Mouse (Mus musculus) testis, adult 2 months (tissue): Measurements from ENCODE around the gene Btn1a1. TPM values are rescaled to one million over a fixed set of nuclear protein-coding genes. Genes with fewer than 3 reads are reported as not detected.

Source experiments
- H3K27ac ChIP-seq: fragments of 200-500 bp; 2 replicates; pipeline ENCODE4 v1.5.1; 2012; ENCODE audit warnings: low read depth, low read length; ENCODE audit not compliant: control insufficient read depth, insufficient read depth
- H3K27me3 ChIP-seq: fragments of 200-500 bp; 2 replicates; pipeline ENCODE4 v1.6.1; 2012; ENCODE audit warnings: mild to moderate bottlenecking, low read length, moderate library complexity; ENCODE audit not compliant: control insufficient read depth, insufficient read depth
- H3K36me3 ChIP-seq: fragments of 200-500 bp; 2 replicates; pipeline ENCODE4 v1.6.1; 2012; ENCODE audit warnings: mild to moderate bottlenecking, low read length; ENCODE audit not compliant: control insufficient read depth, insufficient read depth
- H3K4me1 ChIP-seq: fragments of 200-500 bp; 2 replicates; pipeline ENCODE4 v1.6.1; 2012; ENCODE audit warnings: low read length; ENCODE audit not compliant: control insufficient read depth, insufficient read depth
- H3K4me3 ChIP-seq: fragments of 200-500 bp; 2 replicates; pipeline ENCODE4 v1.5.1; 2012; ENCODE audit warnings: low read depth, mild to moderate bottlenecking, low read length, moderate library complexity, mixed read lengths; ENCODE audit not compliant: control insufficient read depth
- CTCF ChIP-seq: fragments of 200-500 bp; IDR thresholded peaks from 2 replicates; pipeline ENCODE4 v1.5.1; 2012; ENCODE audit warnings: low read depth, mild to moderate bottlenecking, inconsistent platforms, low read length, moderate library complexity; ENCODE audit not compliant: control insufficient read depth, insufficient read depth, insufficient replicate concordance
- POLR2A ChIP-seq: fragments of 200-500 bp; IDR thresholded peaks from 2 replicates; pipeline ENCODE4 v1.6.1; 2012; ENCODE audit warnings: low read depth, mild to moderate bottlenecking, inconsistent platforms, low read length, moderate library complexity; ENCODE audit not compliant: control insufficient read depth
- polyA plus RNA-seq: library from polyadenylated mRNA; depleted of rRNA; stranded (reverse); fragments of >200 nt; gene quantifications from 2 replicates; pipeline ENCODE4 v1.2.3, GENCODE M21; 2012

Gene Btn1a1
- polyA plus RNA-seq, 1 experiment: 0.26 TPM

DNA sequence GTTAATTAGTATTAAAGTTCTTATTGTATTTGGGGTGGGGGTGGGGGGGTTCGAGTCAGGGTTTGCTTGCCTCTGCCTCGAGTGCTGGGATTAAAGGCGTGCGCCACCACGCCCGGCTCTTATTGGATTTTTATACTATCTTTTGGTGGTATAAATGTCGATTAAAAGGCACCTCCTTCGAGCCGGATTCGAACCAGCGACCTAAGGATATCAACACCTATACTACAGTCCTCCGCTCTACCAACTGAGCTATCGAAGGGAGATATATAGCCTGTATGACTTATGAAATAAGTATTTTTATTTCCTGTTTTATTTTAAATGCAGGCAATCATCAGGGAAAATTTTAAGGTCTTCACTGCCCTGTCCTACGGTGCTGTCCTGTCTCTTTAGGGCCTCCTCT, 38.8 kb downstream of the Btn1a1 start:
- TF ChIP-seq POLR2A (no peak), CTCF (no peak)
- Histone ChIP-seq H3K36me3 (no peaks in the 10 kb centered on the region), H3K27ac (no peak overlapping the region), H3K4me3 (no peak overlapping the region), H3K27me3 (no peaks in the 10 kb centered on the region), H3K4me1 (peaks cover 4% of the 10 kb centered on the region)

DNA sequence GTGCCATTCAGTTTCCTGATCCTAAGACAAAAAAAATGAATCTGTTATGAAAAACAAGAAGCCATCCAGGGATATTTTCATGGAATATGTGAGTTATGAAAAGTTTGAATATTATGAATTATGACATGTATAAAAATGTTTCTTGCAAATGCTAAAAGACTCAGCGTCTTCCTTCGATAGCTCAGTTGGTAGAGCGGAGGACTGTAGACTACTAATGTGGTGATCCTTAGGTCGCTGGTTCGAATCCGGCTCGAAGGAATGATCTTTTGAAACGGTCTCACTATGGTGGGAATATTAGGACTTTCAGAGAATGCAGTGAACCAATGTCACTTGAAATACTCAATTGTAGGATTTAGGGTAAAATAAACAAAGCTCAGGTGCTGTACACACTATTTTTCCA, 39.4 kb downstream of the Btn1a1 start:
- Histone ChIP-seq H3K36me3 (no peaks in the 10 kb centered on the region), H3K27me3 (no peaks in the 10 kb centered on the region), H3K4me3 (no peak overlapping the region), H3K4me1 (peaks cover 4% of the 10 kb centered on the region), H3K27ac (no peak overlapping the region)
- TF ChIP-seq CTCF (no peak), POLR2A (no peak)

DNA sequence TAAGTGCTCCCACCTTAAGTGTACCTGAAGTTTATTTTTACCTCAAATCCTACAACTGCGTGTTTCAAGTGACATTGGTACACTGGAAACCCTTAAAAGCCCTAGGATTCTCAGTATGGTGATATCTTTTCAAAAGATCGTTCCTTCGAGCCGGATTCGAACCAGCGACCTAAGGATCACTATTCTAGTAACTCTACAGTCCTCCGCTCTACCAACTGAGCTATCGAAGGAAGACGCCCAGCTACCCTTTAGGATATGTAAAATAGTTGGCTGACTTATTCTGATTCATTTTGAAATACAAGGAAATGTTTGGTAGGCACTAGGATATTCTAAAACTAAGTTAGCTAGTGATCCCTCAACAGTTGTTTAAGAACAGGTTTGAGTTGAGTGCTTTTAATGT, 40.2 kb downstream of the Btn1a1 start:
- Histone ChIP-seq H3K36me3 (no peaks in the 10 kb centered on the region), H3K4me3 (no peak overlapping the region), H3K27me3 (no peaks in the 10 kb centered on the region), H3K27ac (no peak overlapping the region), H3K4me1 (peaks cover 4% of the 10 kb centered on the region)
- TF ChIP-seq CTCF (no peak), POLR2A (no peak)

DNA sequence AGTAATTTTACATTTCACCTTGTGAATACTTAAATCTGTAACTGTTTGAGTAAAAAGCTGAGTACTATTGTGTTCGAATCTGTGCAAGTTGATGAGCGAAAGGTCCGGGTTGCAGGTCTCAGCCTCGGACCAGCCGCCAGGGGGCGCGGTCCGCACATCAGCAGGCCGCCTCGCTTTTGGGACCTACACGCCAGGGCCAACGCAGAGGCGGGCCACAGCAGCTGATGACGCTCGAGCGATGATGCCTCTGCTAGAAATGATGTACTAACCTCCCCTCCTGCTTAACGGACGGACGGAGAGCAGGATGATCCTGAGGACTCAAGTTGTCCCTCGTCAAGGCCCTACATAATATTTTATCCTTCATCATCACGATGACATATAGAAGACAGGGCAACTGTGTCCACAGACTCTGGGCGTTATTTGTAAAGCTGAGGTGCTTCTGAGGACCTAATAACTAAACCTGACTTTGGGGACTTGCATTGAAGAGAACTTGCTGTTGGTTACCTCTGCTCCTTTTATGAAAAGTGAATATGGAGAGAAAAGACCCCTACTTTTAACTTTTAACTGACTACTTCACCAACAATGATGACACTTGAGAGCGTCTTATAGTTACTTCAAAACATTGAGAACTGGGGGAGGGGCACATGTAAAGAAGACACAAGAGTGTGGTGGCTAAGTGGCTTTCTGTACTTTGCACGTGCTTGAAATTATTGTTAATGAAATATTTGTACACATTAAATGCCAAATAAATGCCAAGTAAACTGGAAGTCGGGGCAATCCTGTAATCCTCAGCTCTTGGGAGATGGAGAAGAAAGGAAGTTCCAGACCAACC, 41.0 kb downstream of the Btn1a1 start:
- no peaks in the 10 kb centered on the region for H3K36me3 ChIP-seq
- peaks cover 2% of the 10 kb centered on the region for H3K4me1 ChIP-seq
- 0 out of 2 replicates have a peak overlapping the region, but pooled peaks have one; percentile 9 for H3K27ac ChIP-seq
- TF ChIP-seq POLR2A (no peak), CTCF (peak; percentile 95)
- peak overlapping the region; percentile 63 for H3K4me3 ChIP-seq
- no peaks in the 10 kb centered on the region for H3K27me3 ChIP-seq

DNA sequence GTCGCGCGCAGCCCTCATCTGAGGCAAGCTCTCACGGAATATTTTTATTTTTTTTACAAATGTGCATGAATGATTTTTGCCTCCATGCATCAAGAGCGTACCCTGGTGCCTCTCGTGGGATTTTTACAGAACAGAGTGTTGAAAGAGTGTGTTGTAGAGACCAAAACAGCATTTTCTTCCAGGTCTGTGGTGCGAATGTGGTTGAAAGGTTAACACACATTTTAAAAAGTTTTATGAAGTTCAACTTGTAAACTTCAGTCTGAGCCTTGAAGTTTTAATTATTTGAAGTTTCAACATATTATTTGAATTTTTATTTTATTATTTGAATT, 41.7 kb downstream of the Btn1a1 start:
- peaks cover 2% of the 10 kb centered on the region for H3K4me1 ChIP-seq
- no peaks in the 10 kb centered on the region for H3K36me3 ChIP-seq
- H3K27me3 ChIP-seq: no peaks in the 10 kb centered on the region
- TF ChIP-seq POLR2A (no peak; the same call in 1 of the 2 replicates), CTCF (no peak)
- peak overlapping the region; percentile 77 for H3K4me3 ChIP-seq
- H3K27ac ChIP-seq: no peak overlapping the region

DNA sequence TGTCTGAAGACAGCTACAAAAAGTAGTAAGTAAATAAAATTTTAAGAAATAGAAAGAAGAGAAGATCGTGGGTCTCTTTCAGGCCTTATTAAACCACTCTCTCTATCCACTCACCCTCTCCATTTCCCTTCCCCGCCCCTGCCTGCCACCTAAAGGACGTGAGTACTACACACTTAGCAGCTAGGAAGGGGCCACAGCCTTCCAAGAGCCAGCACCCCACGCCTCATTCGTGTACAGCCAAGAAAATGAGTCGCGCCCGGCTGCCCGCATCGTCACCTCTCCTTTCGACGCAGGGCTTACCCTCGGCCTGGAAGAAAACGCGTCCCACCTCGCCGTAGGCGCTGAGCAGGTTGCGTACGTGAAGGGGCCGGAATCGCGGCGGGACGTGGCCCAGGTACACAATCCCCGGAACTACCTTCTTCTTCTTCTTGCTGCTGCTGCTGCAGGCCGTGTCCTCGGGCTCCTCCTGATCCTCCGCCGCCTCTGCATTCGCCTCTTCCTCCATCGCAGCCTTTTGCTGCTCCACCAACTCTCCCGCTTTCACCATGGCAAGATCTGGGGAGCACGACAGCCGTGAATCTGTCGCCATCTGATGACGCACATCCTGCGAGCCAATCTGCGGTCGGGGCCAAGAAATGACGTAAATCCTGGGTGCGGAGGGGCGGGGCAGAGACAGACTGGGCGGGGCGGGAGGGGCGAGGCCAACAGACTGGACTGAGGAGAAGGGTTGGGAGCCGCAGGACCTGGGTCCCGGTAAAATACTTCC, 42.2 kb downstream of the Btn1a1 start, which contains the start of gene Abt1:
Gene Abt1 (minus strand): TSS at position 581 of the 766 bp plus-strand sequence.
- TF ChIP-seq POLR2A (peak; percentile 85), CTCF (no peak)
- peak within 1 kb of the TSS; percentile 99 for H3K4me3 ChIP-seq
- H3K27me3 ChIP-seq: no peaks in the 10 kb centered on the region
- peak within 1 kb of the TSS; percentile 80 for H3K27ac ChIP-seq
- no peaks in the 10 kb centered on the region for H3K36me3 ChIP-seq
- peaks cover 2% of the 10 kb centered on the region for H3K4me1 ChIP-seq

DNA sequence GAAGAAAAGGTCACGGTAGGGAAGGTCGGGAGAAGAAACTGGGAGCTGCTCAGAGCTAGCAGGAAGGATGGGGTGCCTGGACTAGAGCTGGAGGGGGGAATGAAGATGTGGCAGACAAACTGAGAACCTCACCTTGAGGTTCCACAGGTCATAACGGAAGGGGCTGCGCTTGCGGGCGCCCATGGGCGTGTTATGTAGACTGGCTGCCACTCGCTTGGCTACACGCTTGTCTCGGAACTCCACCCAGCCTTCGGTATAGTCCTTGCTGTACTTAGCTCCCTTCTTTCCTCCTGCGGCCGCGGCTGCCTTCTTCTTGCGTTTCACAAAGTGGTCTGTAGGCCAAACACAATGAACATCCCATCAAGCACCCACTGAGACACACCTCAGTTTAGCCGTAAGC, 43.4 kb downstream of the Btn1a1 start:
- Histone ChIP-seq H3K4me1 (peaks cover 2% of the 10 kb centered on the region), H3K4me3 (no peak overlapping the region), H3K36me3 (no peaks in the 10 kb centered on the region), H3K27ac (no peak overlapping the region), H3K27me3 (no peaks in the 10 kb centered on the region)
- TF ChIP-seq CTCF (no peak), POLR2A (no peak)
